Mouse (Mus musculus) lung, postnatal 14 days (tissue): Measurements from ENCODE around the gene Emilin2.

Experiments
- DNase-seq: peaks from one replicate; pipeline ENCODE4 v3.0.0; 2021

The Emilin2 gene

GRCm38 (mm10) chr17:71228651-71229050 is 83.1 kb downstream of the Emilin2 start:
- no peak for DNase-seq

GRCm38 (mm10) chr17:71227128-71227895 is 84.5 kb downstream of the Emilin2 start:
- no peak for DNase-seq

DNA sequence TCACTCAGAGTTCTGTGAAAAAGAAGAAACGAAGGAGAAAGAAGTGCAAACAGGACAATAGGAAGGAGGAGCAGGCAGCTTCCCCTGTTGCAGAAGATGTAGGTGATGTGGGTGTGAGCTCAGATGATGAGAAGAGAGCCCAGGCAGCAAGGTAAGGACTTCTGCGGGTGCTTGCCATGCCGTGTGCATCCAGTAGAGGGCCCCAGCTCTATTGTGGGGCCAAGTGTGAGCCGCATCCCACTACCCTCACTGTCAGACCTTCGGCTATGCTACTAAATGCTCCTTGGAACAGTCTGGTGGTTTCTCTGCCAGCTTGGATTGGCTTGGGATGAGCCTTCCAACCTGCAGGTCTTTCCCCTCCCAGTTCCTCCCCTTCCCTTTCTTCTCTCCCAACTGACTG is 86.7 kb downstream of the Emilin2 start:
- peak; percentile 30 for DNase-seq

DNA sequence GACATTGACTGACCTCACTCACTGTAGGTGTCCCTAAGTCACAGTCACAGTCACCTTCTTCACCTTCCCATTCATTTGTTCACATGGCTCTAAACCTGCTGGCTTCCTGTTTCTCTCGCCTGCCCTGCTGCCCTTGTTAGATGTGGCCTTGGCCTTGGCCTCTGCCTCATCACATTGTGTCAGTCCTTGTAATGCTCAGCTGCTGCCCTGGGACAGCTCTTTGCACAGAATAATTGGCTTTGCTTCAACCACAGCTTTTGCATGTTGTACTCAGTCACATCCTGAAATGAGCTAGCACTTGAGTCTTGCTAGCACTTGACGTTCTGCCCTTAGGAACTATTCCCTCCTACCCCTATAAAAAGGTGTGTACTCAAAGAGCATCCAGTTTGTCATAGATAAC is 87.3 kb downstream of the Emilin2 start:
- DNase-seq: no peak

- no peak for DNase-seq
Observed at GRCm38 (mm10) chr17:71223676-71224075, 88.1 kb downstream of the Emilin2 start.

DNA sequence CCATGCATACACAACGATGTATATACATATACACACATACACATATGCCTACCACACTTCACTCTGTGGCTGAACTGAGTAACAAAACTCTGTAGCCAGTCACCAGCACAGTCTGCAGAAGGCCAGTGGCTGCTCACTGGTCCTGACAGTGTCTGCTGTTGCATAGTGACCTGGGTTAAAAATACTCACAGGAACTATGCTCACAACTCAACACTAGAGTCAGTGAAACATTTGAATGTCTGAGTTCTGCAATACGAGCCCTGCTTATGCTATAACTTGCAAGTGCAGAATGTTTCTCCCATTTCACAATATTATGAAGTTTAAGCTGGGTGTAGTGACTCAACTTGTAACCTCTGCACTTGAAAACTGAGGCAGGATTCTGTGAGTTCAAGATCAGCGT is 90.4 kb downstream of the Emilin2 start:
- DNase-seq: no peak

GRCm38 (mm10) chr17:71217111-71217685 is 94.6 kb downstream of the Emilin2 start:
- DNase-seq: no peak

- DNase-seq: no peak
Observed at GRCm38 (mm10) chr17:71216263-71216662, 95.5 kb downstream of the Emilin2 start.

GRCm38 (mm10) chr17:71215241-71215839 is 96.4 kb downstream of the Emilin2 start:
- no peak for DNase-seq

DNA sequence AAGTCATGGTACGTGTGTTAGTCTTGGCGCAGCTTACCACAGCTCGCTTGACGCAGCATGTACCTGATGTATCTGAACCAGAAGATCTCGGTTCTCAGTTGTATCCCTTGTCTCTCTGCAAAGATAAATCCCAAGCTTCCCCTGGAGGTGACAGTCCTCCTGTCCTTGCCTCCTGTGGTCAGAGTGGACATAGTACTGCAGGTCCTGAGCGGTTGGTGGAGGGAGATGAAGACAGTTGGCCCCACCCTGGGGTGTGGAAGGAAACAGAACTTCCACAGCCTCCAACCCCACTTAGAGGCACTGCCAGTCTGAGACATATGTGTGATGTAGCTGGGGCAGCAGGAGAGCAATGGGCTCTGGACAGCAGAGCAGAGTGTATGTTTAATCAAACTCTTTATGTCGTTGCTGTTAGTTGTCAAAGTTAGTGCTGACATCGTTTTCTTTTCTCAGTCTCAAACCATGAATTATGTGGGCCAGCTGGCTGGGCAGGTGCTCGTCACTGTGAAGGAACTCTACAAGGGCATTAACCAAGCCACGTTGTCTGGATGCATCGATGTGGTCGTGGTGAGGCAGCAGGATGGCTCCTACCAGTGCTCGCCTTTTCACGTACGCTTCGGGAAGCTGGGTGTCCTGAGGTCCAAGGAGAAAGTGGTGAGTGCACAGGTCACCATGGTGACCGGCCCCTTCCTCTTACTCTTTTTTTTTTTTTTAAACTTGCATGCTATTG is 97.1 kb downstream of the Emilin2 start:
- no peak for DNase-seq

DNA sequence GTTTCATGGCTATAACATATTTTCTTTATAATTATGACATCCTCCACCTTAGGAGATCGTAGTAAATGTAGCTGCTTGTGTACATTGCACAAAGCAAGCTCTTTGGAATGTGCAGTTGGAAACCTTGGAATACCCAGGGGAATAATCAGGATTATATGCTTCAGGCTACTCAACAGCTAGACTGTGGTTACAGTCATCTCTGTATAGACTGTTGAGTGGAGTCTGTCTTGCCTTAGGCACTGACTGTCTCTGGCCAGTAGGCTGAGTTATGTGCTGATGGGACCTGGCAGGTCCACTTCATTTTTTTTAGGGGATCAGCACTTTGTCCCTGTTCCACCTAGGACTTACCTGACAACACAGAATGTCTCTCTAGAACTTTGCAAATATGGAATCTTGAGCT is 98.1 kb downstream of the Emilin2 start:
- no peak for DNase-seq

- no peak for DNase-seq
Observed at GRCm38 (mm10) chr17:71211962-71212646, 99.7 kb downstream of the Emilin2 start.

GRCm38 (mm10) chr17:71209936-71210335 is 101.8 kb downstream of the Emilin2 start:
- no peak for DNase-seq

DNA sequence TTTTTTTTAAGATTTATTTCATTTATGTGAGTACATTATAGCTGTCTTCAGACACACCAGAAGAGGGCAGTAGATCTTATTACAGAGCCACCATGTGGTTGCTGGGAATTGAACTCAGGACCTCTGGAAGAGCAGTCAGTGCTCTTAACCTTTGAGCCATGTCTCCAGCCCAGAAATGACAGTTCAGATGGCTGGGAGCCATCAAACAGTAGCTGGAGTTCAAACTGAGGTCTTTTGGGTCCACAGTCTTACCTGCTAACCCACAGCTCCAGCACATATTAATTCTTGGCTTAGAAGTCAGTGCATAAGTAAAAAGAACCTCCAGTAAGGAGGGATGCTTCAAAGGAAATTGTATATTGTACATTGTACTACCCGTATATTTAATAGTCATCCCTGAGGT is 102.9 kb downstream of the Emilin2 start:
- DNase-seq: no peak

DNA sequence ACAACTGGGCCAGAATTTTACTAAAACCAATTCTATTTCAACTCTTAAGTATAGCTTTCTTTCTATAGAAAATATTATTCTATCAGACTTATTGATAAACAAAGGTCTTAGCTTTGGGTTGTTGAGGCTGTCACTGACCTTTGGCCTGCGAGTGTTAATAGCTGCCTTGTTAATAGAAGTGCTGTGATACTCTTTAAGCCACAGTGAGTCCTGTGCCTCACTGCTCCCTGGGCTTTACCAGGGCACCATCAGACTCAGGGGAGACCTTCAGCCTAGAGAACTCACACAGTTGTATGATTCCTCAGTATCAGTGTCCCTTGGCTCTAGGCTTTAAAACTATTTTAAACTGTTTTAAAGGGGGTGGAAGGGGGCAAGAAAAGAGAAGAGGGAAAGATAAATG is 103.4 kb downstream of the Emilin2 start:
- DNase-seq: no peak

- DNase-seq: no peak
Observed at GRCm38 (mm10) chr17:71207268-71207667, 104.5 kb downstream of the Emilin2 start.

GRCm38 (mm10) chr17:71206136-71206893 is 105.5 kb downstream of the Emilin2 start:
- DNase-seq: no peak

DNA sequence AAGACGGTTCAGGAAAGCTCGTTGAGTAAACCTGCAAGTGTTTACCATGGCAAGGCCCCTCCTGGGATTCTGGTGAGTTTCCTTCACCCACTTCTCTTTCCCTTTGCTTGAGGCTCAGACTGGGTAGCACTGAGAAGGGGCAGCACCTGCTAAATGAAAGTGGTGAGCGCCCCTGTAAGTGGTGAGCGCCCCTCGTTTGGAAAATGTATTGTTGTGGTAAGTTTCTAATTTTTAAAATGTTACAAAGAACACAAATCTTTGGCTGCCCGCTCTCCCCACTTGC is 107.0 kb downstream of the Emilin2 start:
- DNase-seq: no peak

DNA sequence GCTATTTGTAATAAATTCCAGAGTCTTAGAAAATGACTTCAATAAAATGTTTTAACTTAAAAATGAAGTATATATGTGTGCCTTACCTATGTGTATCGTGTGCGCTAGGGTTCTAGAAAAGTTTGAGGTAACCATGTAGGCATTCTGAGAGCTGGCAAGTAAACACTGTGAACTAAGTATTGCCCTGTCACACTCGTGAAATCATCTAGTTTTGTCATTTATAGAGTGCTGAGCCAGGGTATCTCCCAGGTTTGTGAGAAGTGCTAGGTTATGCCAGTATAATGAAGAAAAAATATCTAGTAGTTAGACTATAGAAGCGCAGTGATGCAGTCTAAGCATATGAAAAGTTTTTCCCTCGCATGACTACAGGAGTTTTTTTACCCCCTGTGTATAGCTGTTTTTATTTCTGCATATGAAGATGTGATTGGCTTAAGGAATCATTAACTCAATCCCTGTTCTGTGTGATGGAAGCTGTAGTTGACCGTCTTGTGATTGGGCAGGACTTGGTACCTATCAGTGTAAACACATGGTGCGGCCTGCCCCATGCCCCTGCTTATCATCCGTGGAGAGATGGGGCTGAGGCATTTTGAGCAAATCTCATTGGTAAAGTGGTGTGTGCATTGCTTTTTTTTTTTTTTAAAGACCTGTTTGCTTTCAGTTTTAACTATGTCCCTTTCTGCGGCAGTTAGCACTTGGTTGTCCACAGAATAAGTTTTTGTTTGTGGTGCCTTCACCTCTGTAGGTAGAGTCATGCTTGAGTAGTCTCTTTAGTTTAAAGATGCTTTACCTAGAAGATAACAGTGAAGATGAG is 107.6 kb downstream of the Emilin2 start:
- no peak for DNase-seq
